Mouse (Mus musculus) myocyte (in vitro differentiated cells): Measurements from ENCODE around the gene Pcna. TPM values are rescaled to one million over a fixed set of nuclear protein-coding genes. Genes with fewer than 3 reads are reported as not detected.
A peak's percentile ranks its signal among the peaks of the same experiment; 100 is the strongest.

Source experiments
- H3K27me3 ChIP-seq: one replicate; pipeline ENCODE4 v1.6.1; 2011; ENCODE audit not compliant: control insufficient read depth, insufficient read depth, insufficient read length
- H3K36me3 ChIP-seq: one replicate; pipeline ENCODE4 v1.6.1; 2011; ENCODE audit not compliant: control insufficient read depth, insufficient read depth
- H3K4me2 ChIP-seq: one replicate; pipeline ENCODE4 v1.6.1; 2011; ENCODE audit warnings: low read depth, control low read depth
- H3K4me3 ChIP-seq: one replicate; pipeline ENCODE4 v1.5.1; 2011; ENCODE audit warnings: mild to moderate bottlenecking, control low read depth, moderate library complexity
- H3K79me2 ChIP-seq: one replicate; pipeline ENCODE4 v1.6.1; 2011; ENCODE audit not compliant: control insufficient read depth, insufficient read depth
- H3ac ChIP-seq: one replicate; pipeline ENCODE4 v1.6.1; 2011; ENCODE audit not compliant: control insufficient read depth, insufficient read length
- CEBPB ChIP-seq: IDR thresholded peaks from 2 replicates; pipeline ENCODE4 v1.6.1; 2011; ENCODE audit warnings: mild to moderate bottlenecking, moderate library complexity; ENCODE audit not compliant: poor library complexity, insufficient read depth, severe bottlenecking
- E2F4 ChIP-seq: IDR thresholded peaks from one replicate; pipeline ENCODE4 v1.6.1; 2011; ENCODE audit warnings: mild to moderate bottlenecking, control low read depth, moderate library complexity; ENCODE audit not compliant: insufficient read depth
- MAX ChIP-seq: IDR thresholded peaks from one replicate; pipeline ENCODE4 v1.6.1; 2011; ENCODE audit warnings: low read depth, mild to moderate bottlenecking, control low read depth
- MYOD1 ChIP-seq, 3 experiments: IDR thresholded peaks; one replicate each; pipeline ENCODE4 v1.6.1; 2011; ENCODE audit warnings: control low read depth in 2 of 3, low read depth in 2 of 3, mild to moderate bottlenecking in 2 of 3, moderate library complexity in 1 of 3; ENCODE audit not compliant: insufficient read length in 2 of 3, control insufficient read depth in 1 of 3
- MYOG ChIP-seq, 3 experiments: IDR thresholded peaks; one replicate each; pipeline ENCODE4 v1.6.1; 2011; ENCODE audit warnings: control low read depth in 2 of 3, low read depth in 2 of 3, mild to moderate bottlenecking in 2 of 3; ENCODE audit not compliant: insufficient read length in 2 of 3, control insufficient read depth in 1 of 3, insufficient read depth in 1 of 3
- POLR2A ChIP-seq: IDR thresholded peaks from one replicate; pipeline ENCODE4 v1.6.1; 2011; ENCODE audit warnings: low read depth, mild to moderate bottlenecking, control low read depth, moderate library complexity; ENCODE audit not compliant: insufficient read length
- POLR2AphosphoS2 ChIP-seq: IDR thresholded peaks from one replicate; pipeline ENCODE4 v1.6.1; 2011; ENCODE audit warnings: low read depth, control low read depth; ENCODE audit not compliant: insufficient read length
- REST ChIP-seq: IDR thresholded peaks from one replicate; pipeline ENCODE4 v1.6.1; 2011; ENCODE audit warnings: mild to moderate bottlenecking, control low read depth, moderate library complexity; ENCODE audit not compliant: insufficient read depth, insufficient read length
- SRF ChIP-seq: IDR thresholded peaks from one replicate; pipeline ENCODE4 v1.6.1; 2011; ENCODE audit warnings: low read depth; ENCODE audit not compliant: control insufficient read depth, insufficient read length
- TCF12 ChIP-seq: IDR thresholded peaks from one replicate; pipeline ENCODE4 v1.6.1; 2011; ENCODE audit warnings: mild to moderate bottlenecking, control low read depth; ENCODE audit not compliant: poor library complexity, insufficient read depth, severe bottlenecking
- TCF3 ChIP-seq: IDR thresholded peaks from one replicate; pipeline ENCODE4 v1.6.1; 2011; ENCODE audit warnings: low read depth, control low read depth; ENCODE audit not compliant: insufficient read length
- USF1 ChIP-seq: IDR thresholded peaks from one replicate; pipeline ENCODE4 v1.6.1; 2011; ENCODE audit warnings: low read depth, mild to moderate bottlenecking, control low read depth, moderate library complexity
- polyA plus RNA-seq: library from polyadenylated mRNA; unstranded; fragments of >200 nt; fragmentation: generic; extraction: Trizol; gene quantifications from one replicate; pipeline ENCODE4 v1.2.1, GENCODE M21; 2012; ENCODE audit warnings: missing spikeins

The Pcna gene
- polyA plus RNA-seq, 1 experiment: 65.5 TPM

GRCm38 (mm10) chr2:132232413-132232945 lies 20.6 kb downstream of the Pcna start:
- Histone ChIP-seq H3K4me2 (no peak overlapping the region), H3K27me3 (no peaks in the 10 kb centered on the region), H3K4me3 (no peak overlapping the region), H3K79me2 (no peaks in the 10 kb centered on the region), H3ac (no peak overlapping the region), H3K36me3 (no peaks in the 10 kb centered on the region)
- no peak for TF ChIP-seq CEBPB
- no peak for TF ChIP-seq MYOD1 (IDR thresholded peaks at IDR 0.05; ENCODE audit: control insufficient read depth in 1 of 3, insufficient read length in 2 of 3, low read depth in 2 of 3)
- no peak for TF ChIP-seq E2F4
- no peak for TF ChIP-seq MYOG (IDR thresholded peaks at IDR 0.05; ENCODE audit: control insufficient read depth in 1 of 3, insufficient read depth in 1 of 3, insufficient read length in 2 of 3, low read depth in 2 of 3)
- no peak for TF ChIP-seq USF1
- no peak for TF ChIP-seq MAX
- no peak for TF ChIP-seq TCF3
- TF ChIP-seq POLR2A: no peak
- TF ChIP-seq SRF: no peak
- no peak for TF ChIP-seq REST
- TF ChIP-seq TCF12: no peak
- no peak for TF ChIP-seq POLR2AphosphoS2

- TF ChIP-seq MYOD1 (IDR thresholded peaks at IDR 0.05; ENCODE audit: control insufficient read depth in 1 of 3, insufficient read length in 2 of 3, low read depth in 2 of 3) (no peak), REST (no peak), MYOG (IDR thresholded peaks at IDR 0.05; ENCODE audit: control insufficient read depth in 1 of 3, insufficient read depth in 1 of 3, insufficient read length in 2 of 3, low read depth in 2 of 3) (no peak), USF1 (no peak), CEBPB (no peak), SRF (no peak), TCF12 (no peak), MAX (no peak), E2F4 (no peak), POLR2AphosphoS2 (no peak), POLR2A (no peak)
- H3K4me2 ChIP-seq: no peak overlapping the region
- no peak overlapping the region for H3ac ChIP-seq
- H3K36me3 ChIP-seq: no peaks in the 10 kb centered on the region
- no peaks in the 10 kb centered on the region for H3K79me2 ChIP-seq
- H3K4me3 ChIP-seq: no peak overlapping the region
- no peaks in the 10 kb centered on the region for H3K27me3 ChIP-seq
Observed at GRCm38 (mm10) chr2:132224359-132224758, 28.8 kb downstream of the Pcna start.

DNA sequence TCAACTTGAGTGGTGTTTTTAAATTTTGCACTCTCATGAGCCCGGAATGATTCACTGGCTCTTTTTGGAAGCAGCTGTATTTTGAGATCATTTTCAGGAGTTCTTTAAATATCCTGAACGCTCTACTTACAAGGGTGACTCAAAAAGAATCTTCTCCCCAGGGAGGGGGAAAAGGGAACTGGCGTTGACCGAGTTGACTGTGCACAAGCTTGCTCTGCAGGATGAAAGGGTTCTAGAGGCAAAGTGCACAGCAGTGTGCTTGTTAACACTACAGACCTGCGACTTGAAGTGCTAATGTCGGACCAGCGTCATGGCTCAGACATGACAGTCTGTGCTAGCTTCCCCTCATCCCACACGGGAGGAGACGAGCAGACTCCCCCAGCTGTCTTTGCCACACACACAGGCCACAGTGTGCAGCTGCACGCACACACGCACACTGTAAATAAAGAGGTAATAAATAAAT lies 31.5 kb downstream of the Pcna start:
- H3K4me3 ChIP-seq: no peak overlapping the region

DNA sequence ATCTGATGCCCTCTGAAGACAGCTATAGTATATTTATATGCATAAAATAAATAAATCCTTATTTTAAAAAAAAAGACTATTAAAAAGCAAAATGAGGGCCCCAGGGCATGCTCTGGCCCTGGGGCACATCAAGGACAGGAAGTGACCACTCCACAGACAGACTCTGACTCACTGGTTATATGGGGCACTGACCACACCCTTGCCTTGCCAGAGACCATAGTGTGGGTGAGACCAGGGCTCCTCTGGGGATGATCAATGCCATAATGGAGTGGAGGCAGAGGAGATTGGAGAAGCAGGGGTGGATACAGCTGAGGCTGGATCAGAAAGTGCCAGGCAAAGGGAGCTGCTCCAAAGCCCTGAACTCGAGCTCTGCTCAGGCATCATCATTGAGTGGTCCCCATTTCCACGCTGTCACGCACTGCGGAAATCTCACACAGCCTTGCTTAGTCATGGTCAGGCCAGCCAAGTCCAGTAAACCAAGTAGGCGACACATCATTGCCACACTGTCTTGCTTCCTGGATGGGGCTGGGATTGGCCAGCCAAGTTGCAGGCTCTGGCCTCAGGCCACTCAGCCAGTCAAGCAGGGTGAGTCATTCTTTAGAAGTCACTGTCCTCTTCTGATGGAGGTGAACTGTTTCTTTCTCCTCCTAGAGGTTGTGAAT lies 41.0 kb downstream of the Pcna start:
- Histone ChIP-seq H3K36me3 (no peaks in the 10 kb centered on the region), H3K79me2 (no peaks in the 10 kb centered on the region), H3ac (no peak overlapping the region), H3K4me2 (peak overlapping the region; percentile 65), H3K27me3 (no peaks in the 10 kb centered on the region), H3K4me3 (no peak overlapping the region)
- no peak for TF ChIP-seq SRF
- no peak for TF ChIP-seq MYOD1 (IDR thresholded peaks at IDR 0.05; ENCODE audit: control insufficient read depth in 1 of 3, insufficient read length in 2 of 3, low read depth in 2 of 3)
- TF ChIP-seq USF1: no peak
- TF ChIP-seq TCF12: peak; percentile 1
- TF ChIP-seq POLR2A: no peak
- TF ChIP-seq MAX: peak; percentile 31
- peak; percentile 81 for TF ChIP-seq CEBPB

More for the DNA sequence above, 31.5 kb downstream of the Pcna start:
- no peaks in the 10 kb centered on the region for H3K27me3 ChIP-seq
- no peaks in the 10 kb centered on the region for H3K79me2 ChIP-seq
- peak overlapping the region; percentile 84 for H3K4me2 ChIP-seq
- no peak for TF ChIP-seq SRF
- no peak for TF ChIP-seq POLR2AphosphoS2
- no peak for TF ChIP-seq REST
- TF ChIP-seq POLR2A: no peak
- TF ChIP-seq CEBPB: no peak
- no peak for TF ChIP-seq MAX
- TF ChIP-seq USF1: no peak
- TF ChIP-seq MYOG (IDR thresholded peaks at IDR 0.05; ENCODE audit: control insufficient read depth in 1 of 3, insufficient read depth in 1 of 3, insufficient read length in 2 of 3, low read depth in 2 of 3): peak; percentile 31 to 85 (median 81)
- peak; percentile 40 for TF ChIP-seq TCF3
- peak; percentile 55 to 89 (median 82) for TF ChIP-seq MYOD1 (IDR thresholded peaks at IDR 0.05; ENCODE audit: control insufficient read depth in 1 of 3, insufficient read length in 2 of 3, low read depth in 2 of 3)
- TF ChIP-seq E2F4: no peak
- peak; percentile 38 for TF ChIP-seq TCF12
- no peaks in the 10 kb centered on the region for H3K36me3 ChIP-seq
- no peak overlapping the region for H3ac ChIP-seq
